Mouse (Mus musculus) natural killer cell, adult 2 months (primary cell): Measurements from ENCODE around the gene Numb.
"Not testable (repeated sequence)": the region's sequence is repeated elsewhere in the genome, so short reads cannot be mapped to it uniquely, and the experiment has no call there.

ENCODE experiments used
- DNase-seq, 2 experiments: peaks; one replicate each; pipeline ENCODE4 v3.0.0; 2022; ENCODE audit warnings: low spot score in 2 of 2

Gene Numb

GRCm38 (mm10) chr12:83921535-83922381 is at the start of gene Numb:
Gene Numb (minus strand): TSS chr12:83921934.
- peak; percentile 99 for DNase-seq

DNA sequence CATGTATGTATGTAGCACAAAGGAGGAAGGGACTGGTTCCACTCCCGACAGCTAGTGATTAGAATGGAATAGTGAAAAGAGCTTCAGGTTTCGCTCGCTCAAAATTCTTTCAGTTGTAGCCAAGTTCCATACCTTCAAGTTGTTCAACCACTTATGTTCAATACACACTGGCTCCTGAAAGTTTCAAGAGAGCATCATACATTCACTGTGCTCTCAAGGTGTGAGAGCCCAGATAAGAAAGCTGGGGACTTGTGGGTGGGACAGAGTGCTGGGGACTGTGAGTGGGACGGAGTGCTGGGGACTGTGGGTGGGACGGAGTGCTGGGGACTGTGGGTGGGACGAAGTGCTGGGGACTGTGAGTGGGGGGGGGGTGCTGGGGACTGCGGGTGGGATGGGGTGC is 43.5 kb upstream of the Numb start:
- no peak for DNase-seq

DNA sequence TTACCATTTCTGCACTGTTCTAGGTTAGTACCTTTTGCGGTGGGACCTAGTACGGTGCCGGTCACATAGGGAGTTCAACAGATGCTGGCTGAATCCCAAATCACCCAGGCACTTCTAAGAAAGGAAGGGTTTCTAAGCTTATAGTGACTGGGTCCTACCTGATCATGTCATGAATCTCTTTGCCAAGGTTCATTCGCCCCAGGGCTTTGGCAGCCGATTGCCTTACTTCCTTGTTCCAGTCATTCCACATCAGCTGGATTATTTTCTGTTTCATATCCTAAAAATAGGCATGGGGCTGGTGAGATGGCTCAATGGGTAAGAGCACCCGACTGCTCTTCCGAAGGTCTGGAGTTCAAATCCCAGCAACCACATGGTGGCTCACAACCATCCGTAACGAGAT is 36.5 kb upstream of the Numb start:
- DNase-seq: no peak

GRCm38 (mm10) chr12:83951711-83952575 is 30.2 kb upstream of the Numb start:
- DNase-seq: no peak

DNA sequence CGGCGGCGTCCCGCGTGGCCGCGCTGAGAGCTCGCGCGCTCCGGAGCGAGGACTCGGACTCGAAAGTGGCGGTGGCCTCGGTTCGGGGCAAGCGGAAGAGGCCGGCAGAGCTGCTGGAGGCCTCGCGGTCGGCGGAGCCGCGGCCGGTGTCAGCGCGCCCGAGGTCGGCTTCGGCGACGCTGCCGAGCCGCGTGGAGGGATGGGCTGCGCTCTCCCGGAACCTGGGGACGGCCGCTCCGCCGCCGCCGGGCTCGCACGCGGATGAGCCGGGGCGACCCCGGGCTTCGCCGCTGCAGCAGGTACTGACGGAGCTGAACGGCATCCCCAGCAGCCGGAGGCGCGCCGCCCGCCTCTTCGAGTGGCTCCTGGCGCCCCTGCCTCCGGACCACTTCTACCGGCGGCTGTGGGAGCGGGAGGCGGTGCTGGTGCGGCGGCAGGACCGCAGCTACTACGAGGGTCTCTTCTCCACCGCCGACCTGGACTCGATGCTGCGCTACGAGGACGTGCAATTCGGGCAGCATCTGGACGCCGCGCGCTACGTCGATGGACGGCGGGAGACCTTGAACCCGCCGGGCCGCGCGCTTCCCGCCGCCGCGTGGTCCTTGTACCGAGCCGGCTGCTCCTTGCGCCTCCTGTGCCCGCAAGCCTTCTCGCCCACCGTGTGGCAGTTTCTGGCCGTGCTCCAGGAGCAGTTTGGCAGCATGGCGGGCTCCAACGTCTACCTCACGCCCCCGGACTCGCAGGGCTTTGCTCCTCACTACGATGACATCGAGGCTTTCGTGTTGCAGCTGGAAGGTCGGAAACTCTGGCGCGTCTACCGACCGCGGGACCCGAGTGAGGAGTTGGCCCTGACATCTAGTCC is 29.3 kb upstream of the Numb start:
- peak; percentile 12 to 21 for DNase-seq

DNA sequence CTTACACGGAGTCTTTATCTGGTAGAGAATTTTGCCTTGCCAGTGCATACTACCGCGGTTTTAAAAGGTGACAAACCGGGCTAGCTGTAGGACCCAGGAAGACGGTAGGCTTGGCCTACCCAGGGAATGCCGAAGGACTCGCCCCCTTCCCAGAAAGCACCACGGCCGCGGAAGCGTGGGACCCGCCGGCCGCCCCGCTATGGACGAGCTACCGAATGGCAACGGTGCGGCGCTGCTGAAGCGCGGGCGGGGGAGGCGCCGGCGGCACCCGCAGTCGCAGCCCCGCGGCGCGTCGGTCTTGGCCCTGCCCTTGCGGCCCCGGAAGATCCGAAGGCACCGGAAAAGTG is 28.7 kb upstream of the Numb start, which contains the start of gene Riox1:
Riox1 (plus strand) TSS at position 116 of the 347 bp plus-strand sequence.
- DNase-seq: peak; percentile 57 to 64

DNA sequence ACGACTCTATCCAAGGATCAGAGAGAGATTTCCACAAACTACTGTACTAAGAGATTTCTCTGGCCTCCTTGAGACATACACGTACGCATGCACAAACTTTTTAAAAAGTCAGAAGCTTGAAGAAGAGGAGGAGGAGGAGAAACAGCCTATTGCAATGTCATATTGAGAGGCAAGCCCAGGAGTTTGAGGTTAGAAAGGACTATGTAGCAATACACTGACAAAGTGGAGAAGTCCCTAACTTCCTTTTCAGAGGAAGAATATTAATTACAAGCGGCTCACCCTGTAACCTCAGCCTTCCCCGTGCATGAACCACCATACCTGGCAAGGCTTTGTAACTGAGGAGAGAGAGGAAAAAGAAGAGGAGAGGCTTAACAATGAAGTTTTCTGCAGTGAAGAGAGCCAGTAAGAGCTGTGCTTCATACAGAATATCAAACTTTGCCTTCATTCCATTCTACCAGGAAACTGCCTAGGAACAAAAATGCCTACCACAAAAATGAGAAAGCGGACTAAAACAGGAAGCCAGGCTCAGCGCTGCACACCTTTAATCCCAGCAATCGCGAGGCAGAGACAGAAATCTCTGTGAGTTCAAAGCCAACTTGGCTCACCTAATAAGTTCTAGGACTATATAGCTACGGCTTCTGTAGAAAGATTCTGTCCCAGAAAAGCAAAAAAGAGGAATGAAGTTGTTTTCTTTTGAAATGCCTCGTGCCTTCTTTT is 28.2 kb upstream of the Numb start:
- no peak for DNase-seq

DNA sequence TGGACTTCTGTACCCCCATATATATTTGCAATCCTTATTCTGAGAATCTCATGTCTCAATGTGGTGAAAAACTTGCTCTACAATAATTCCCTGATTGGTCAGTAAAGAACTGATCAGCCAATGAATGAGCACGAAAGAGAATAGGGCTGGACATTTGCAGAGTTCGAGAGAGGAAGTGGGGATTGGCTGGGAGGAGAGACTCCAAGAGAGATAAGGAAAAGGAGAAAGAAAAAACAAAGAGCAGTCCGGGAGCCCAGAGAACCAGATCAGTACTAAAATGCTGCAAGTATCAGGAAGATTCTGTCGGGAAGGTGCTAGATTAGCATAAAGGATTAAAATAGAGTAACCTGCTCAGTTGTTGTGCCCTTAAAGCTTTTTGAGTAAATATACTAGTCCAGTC is 27.3 kb upstream of the Numb start:
- DNase-seq: no peak

GRCm38 (mm10) chr12:83947260-83947811 is 25.6 kb upstream of the Numb start:
- DNase-seq: no peak

- DNase-seq: no peak
Measured at GRCm38 (mm10) chr12:83941938-83942337, 20.2 kb upstream of the Numb start.

DNA sequence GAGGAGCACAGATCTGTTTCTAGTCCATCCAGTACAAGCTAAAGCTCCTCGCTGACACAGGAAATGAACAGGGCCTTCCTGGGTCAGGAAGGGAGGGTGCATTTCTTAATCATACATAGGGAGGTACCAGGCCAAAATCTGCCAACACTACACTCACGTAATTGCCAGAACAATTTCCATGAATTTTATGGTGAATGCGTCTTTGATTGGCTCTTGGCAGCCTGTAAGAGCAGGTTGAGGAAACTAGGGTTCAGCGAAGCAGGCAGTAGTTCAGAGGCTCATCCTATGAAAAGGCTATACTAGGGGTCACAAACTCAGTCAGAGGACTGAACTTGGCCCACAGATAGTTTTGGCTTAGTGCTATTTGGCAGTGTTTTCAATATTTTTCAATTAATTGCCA is 18.3 kb upstream of the Numb start:
- DNase-seq: no peak

GRCm38 (mm10) chr12:83939332-83939731 is 17.6 kb upstream of the Numb start:
- DNase-seq: no peak

DNA sequence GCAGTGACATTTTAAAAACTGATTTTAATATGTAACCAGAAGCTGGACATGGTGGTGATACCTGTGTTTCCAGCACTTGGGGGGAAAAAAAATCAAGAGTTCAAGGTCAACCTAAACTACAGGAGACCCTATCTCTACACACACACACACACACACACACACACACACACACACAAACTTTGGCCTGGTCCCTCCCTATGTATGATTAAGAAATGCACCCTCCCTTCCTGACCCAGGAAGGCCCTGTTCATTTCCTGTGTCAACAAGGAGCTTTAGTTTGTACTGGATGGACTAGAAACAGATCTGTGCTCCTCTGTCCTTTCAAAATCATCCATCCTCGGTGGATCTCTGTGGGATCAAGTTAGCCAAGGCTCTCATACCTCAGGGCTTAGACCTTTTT is 16.9 kb upstream of the Numb start:
- not testable (repeated sequence) for DNase-seq

GRCm38 (mm10) chr12:83937600-83937999 is 15.9 kb upstream of the Numb start:
- DNase-seq: no peak

DNA sequence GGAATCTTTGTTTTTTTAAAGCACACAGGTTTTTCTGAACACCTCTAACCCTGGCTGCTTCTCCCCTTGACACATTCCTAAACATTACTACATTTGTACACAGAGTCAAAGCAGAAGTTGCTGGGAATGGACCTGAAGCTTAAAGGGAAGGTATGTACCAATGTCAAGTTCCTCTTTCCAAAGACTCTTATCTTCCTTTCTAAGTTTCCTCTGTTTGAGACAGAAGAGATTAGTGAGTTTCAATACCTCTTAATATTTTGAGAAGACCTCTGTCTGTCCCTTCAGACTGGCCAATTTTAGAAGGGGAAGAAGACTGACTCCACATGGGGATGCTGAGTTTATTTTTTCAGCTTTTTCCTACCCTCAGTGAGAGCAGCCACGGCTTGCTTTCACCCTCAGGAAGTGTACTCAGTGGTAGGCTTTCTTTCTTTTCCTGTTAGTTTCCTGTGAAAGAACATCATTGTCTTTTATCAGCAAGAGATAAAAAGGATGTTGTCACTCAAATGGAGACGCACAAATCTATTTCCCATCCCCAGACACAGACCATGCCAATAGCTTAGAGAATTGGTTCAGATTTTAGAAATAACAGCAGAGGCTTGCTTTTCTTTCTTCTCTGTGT is 7.6 kb upstream of the Numb start:
- DNase-seq: no peak

DNA sequence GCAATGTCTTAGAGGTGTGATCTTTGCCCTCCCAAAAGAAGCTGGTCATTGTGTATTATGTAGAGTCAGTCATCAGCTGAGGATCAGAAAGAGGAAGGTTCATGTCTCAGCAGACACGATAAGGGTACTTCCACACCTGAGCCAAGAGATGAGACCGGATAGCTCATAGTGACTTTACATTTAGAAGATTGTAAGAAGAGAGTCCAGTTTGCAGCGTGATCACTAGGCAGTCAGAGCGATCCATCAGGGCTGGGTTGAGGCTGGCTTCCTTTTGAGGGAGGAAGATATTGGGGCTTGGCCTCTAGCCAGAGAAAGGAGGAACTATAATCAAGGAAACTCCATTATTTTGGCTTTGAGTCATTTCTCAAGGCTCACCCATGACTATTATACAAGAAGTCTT is 6.0 kb upstream of the Numb start:
- no peak for DNase-seq

GRCm38 (mm10) chr12:83926061-83926460 is 4.3 kb upstream of the Numb start:
- no peak for DNase-seq

GRCm38 (mm10) chr12:83925160-83925703 is 3.5 kb upstream of the Numb start:
- no peak for DNase-seq

DNA sequence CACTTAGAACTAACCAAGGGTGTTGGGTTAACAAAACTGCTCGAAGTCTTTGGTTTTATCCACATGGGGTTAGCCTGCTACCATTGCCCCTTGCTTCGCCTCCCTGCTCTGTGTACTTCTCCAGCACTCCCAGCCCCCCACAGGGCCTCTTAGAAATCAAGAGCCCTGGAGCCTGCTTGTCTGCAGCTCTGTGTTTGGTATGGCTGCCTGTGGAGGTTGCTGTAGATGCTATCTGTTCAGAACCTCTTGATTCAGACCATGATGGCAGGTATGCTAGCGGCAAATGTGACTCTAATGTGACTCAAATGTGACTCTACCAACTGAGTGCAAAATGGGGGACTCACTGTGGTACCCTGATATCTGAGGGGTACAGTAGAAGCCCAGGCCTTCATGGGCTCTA is 2.6 kb upstream of the Numb start:
- no peak for DNase-seq

DNA sequence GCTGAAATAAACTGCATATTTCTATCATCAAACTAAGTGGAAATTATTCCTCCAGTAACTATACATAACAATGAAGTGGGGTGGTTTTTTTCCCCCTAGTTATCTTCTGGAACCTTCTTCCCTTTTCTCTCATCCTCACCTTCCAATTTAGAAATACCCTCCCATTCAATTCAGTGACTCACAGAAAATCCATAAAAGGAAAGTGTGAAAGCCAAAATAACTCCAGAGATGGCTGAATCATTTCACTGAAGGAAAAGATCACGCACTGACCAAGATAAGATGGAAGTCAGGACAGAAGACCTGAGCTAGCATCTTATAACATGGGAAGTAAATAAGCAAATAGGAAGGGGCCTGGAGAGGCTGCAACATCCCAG is 1.7 kb upstream of the Numb start:
- DNase-seq: no peak
